Mouse (Mus musculus) ES-Bruce4 (cell line): ENCODE results near the gene C1qtnf6. TPM values are rescaled to one million over a fixed set of nuclear protein-coding genes. Genes with fewer than 3 reads are reported as not detected.

Experiments
- H3K27ac ChIP-seq: 2 replicates; pipeline ENCODE4 v1.5.1; 2012; ENCODE audit warnings: low read length, inconsistent platforms; ENCODE audit not compliant: insufficient read depth
- H3K27me3 ChIP-seq: 2 replicates; pipeline ENCODE4 v1.6.1; 2012; ENCODE audit warnings: mild to moderate bottlenecking, low read length, inconsistent platforms; ENCODE audit not compliant: control insufficient read depth, poor library complexity, insufficient read depth, severe bottlenecking
- H3K36me3 ChIP-seq: 2 replicates; pipeline ENCODE4 v1.6.1; 2012; ENCODE audit warnings: inconsistent platforms, mild to moderate bottlenecking, low read length, moderate library complexity; ENCODE audit not compliant: control insufficient read depth, poor library complexity, insufficient read depth, severe bottlenecking
- H3K4me1 ChIP-seq: one replicate; pipeline ENCODE4 v1.8.1; 2011; ENCODE audit warnings: low read length; ENCODE audit not compliant: control insufficient read depth, insufficient read depth
- H3K4me3 ChIP-seq: 2 replicates; pipeline ENCODE4 v1.5.1; 2011; ENCODE audit warnings: low read depth, mild to moderate bottlenecking, low read length
- H3K9ac ChIP-seq: 2 replicates; pipeline ENCODE4 v1.6.1; 2012; ENCODE audit warnings: low read depth, mild to moderate bottlenecking, inconsistent platforms; ENCODE audit not compliant: poor library complexity, severe bottlenecking
- H3K9me3 ChIP-seq: replicated peaks from 2 replicates; pipeline ENCODE4 v1.6.1; 2012; ENCODE audit warnings: mild to moderate bottlenecking, low read length, inconsistent platforms; ENCODE audit not compliant: control insufficient read depth, poor library complexity, insufficient read depth, severe bottlenecking
- CTCF ChIP-seq: IDR thresholded peaks from one replicate; pipeline ENCODE4 v1.8.1; 2011; ENCODE audit warnings: low read depth, low read length
- EP300 ChIP-seq: IDR thresholded peaks from 2 replicates; pipeline ENCODE4 v1.6.1; 2011; ENCODE audit warnings: low read depth, low read length; ENCODE audit not compliant: insufficient read depth
- POLR2A ChIP-seq: IDR thresholded peaks from one replicate; pipeline ENCODE4 v1.8.1; 2011; ENCODE audit warnings: low read length; ENCODE audit not compliant: insufficient read depth
- polyA plus RNA-seq: library from polyadenylated mRNA; stranded (reverse); fragments of >200 nt; gene quantifications from 2 replicates; pipeline ENCODE4 v1.2.4, GENCODE M21; 2011; ENCODE audit warnings: low read depth; ENCODE audit not compliant: missing spikeins, insufficient read depth, insufficient read length

Gene C1qtnf6
- polyA plus RNA-seq, 1 experiment = 5.1 TPM

DNA sequence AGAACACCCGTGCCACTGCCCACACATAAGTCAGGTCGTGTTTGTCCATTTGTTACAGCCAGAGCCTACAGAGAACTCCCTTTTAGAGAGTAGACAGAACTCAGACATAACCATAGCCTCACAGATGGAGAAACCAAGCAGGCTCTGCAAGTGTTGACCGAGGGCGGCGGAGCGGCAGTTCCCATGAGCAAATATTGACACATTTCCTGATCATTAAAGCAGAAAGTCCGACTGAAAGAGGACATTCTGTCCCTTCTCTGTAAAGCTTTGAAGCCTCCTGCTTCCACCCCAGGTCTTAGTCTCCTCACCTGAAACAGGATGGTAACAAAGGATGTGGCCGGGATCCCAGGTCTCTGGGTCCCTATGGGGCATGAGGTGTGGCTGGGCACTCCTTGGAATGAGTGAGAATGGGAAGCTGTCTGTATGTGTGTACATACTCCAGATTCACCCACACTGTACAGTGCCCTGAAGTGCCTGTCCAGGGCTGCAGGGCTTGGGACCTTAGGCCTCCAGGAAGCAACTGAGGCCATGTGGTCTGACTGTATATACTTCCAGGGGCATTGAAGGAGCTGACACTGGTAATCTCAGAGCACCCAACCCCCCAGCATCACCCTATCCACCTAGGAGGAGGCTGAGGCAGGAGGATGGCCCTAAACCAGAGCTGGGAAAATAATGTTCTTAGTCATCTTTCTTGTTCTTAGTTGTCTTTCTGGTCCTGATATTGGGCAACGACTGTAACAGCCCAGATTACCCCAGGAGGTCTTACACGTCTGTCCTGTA, 1.5 kb upstream of the C1qtnf6 start:
- Histone ChIP-seq H3K4me1 (peaks cover 5% of the 10 kb centered on the region), H3K9me3 (no peaks in the 10 kb centered on the region), H3K27ac (no peak overlapping the region), H3K36me3 (no peaks in the 10 kb centered on the region), H3K9ac (no peak overlapping the region), H3K4me3 (no peak overlapping the region), H3K27me3 (no peaks in the 10 kb centered on the region)
- TF ChIP-seq CTCF (no peak), EP300 (no peak), POLR2A (no peak)

DNA sequence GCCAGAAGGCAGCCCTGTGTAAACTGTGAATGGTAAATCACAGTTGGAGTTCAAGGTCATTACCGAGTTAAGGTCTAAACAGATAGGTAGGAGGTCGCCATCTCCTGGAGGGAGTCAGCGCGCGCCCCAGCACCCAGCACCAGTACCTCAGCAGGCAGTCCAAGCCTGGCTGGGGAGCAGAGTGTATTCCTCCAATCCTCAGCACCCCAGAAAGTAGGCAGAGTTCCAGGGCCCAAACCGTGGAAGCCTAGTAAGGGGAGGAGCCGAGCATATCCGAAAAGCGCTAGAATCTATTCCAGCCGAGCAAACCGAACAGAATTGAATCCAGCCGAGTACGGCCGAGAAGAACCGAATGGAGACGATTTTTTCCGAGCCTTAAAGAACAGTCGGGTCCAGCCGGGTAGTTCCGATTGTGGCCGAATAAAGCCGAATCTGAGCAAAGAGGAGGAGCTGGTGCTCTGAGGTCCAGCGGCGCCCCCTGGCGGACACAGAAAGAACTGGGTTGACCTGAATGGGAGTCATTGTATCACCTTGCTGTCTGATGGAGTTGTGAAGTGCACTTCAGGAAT, 769 bp upstream of the C1qtnf6 start:
- peak overlapping the region; percentile 29; the same call in 1 of the 2 replicates for H3K27ac ChIP-seq

DNA sequence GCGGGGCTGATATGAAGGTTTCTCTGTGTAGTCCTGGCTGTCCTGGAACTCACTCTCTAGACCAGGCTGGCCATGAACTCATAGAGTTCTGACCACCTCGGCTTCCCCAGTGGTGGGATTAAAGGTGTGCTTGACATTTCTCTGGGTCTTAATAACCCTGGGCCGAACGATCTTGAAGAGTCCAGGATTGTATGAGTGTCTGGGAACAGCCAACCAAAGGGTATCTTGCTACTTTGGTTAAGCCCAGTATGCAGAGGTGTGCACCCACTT, 170 bp upstream of the C1qtnf6 start:
- Histone ChIP-seq H3K4me3 (no peak overlapping the region), H3K36me3 (no peaks in the 10 kb centered on the region), H3K27ac (no peak overlapping the region), H3K9ac (no peak overlapping the region), H3K9me3 (no peaks in the 10 kb centered on the region), H3K27me3 (no peaks in the 10 kb centered on the region), H3K4me1 (peaks cover 5% of the 10 kb centered on the region)
- TF ChIP-seq CTCF (no peak), EP300 (no peak), POLR2A (no peak)

More for the DNA sequence above, 769 bp upstream of the C1qtnf6 start:
- 0 out of 2 replicates have a peak overlapping the region, but pooled peaks have one; percentile 13 for H3K9ac ChIP-seq
- peaks cover 5% of the 10 kb centered on the region for H3K4me1 ChIP-seq
- no peaks in the 10 kb centered on the region for H3K36me3 ChIP-seq
- H3K4me3 ChIP-seq = peak overlapping the region; percentile 58
- TF ChIP-seq EP300 (0 out of 2 replicates have a peak, but pooled peaks have one; percentile 47), CTCF (peak; percentile 94), POLR2A (no peak)
- H3K27me3 ChIP-seq = no peaks in the 10 kb centered on the region
- no peaks in the 10 kb centered on the region for H3K9me3 ChIP-seq

DNA sequence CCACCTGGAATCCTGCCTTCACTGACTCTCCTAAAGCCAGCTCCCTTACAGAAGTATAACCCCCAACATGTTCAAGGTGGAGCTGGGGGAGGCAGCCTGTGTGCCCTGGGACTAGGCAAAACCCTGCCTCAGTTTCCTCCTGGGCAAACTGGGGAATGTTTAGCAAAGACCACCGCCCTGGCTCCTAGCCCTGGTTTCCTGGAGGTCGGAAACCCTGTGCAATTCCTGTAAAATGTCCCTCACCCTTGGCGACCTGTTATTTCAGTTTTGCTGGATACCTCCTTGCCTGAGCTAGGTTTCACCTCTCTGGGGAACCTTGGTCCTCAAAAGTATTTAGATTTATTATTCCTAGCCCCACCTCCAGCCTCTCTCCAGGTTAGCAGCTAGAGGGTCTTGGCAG, 1.1 kb downstream of the C1qtnf6 start:
- Histone ChIP-seq H3K36me3 (no peaks in the 10 kb centered on the region), H3K4me3 (no peak overlapping the region), H3K27me3 (no peaks in the 10 kb centered on the region), H3K9ac (no peak overlapping the region), H3K4me1 (peaks cover 5% of the 10 kb centered on the region), H3K27ac (no peak overlapping the region), H3K9me3 (no peaks in the 10 kb centered on the region)
- no peak for TF ChIP-seq POLR2A
- TF ChIP-seq EP300 = no peak
- no peak for TF ChIP-seq CTCF

DNA sequence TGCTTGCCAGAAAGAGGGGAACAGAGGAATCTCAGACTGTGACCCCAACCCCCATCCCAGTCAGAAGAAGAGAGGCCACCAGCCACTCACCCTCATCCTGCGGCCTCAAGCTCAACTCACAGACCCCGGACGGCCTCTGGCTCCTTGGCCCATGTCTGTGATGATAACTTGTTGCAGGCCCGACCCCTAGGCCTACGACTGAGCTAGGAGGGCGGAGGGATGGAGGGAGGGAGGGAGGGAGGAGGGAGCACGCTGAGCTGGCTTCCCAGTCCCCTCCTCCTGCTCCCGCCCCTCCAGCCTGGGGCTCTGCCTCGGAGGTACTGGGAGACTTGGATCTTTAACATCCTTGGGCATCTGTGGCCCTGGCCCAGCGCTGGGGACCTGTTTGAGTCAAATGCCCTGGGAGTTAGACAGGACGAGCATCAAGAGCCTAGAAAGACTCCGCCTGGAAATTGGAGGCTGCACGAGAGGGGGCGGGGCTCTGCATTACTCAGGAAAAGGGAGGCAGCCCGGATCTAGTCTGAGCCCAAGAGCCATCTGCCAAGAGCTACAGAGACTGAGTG, 1.7 kb downstream of the C1qtnf6 start:
- no peak for TF ChIP-seq CTCF
- no peak for TF ChIP-seq POLR2A
- TF ChIP-seq EP300 = no peak
- Histone ChIP-seq H3K27me3 (no peaks in the 10 kb centered on the region), H3K9ac (peak overlapping the region; percentile 12), H3K4me1 (peaks cover 5% of the 10 kb centered on the region), H3K27ac (no peak overlapping the region), H3K36me3 (no peaks in the 10 kb centered on the region), H3K4me3 (peak overlapping the region; percentile 37), H3K9me3 (no peaks in the 10 kb centered on the region)

DNA sequence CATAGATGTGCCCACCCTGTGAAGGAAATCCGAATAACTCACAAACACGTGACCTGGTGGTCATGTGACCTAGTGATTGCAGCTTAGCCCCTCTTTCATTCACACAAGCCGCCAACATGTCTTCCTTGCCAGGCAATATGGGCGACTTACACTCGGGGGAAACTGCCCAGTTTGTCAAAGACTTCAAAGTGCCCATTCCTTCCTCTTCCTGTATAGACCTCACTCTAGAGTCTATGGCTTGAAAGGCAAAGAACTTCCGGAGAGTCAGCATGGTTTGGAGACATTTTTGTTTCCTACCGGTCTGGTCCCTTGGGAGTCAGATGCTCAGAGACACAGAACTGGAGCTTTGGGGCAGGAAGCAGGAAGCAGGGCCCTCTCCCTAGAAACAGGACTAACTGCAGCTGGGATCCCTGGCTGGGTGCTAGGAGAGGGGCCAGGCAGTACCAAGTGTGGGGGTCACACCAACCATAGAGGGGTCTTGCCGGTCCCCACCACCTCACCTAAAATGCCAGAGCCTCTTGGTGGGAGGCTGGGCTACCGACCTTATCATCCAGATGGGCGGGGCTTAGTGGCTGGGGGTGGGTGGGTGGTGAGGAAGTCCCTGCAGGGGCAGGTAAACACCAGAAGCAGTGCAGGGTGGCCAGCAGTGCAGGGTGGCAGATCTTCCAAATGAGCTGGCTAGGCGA, 2.3 kb downstream of the C1qtnf6 start:
- H3K9ac ChIP-seq = peak overlapping the region; percentile 12; the same call in 1 of the 2 replicates
- no peaks in the 10 kb centered on the region for H3K27me3 ChIP-seq
- H3K4me1 ChIP-seq = peaks cover 5% of the 10 kb centered on the region
- no peaks in the 10 kb centered on the region for H3K9me3 ChIP-seq
- TF ChIP-seq CTCF (no peak), POLR2A (no peak), EP300 (no peak)
- no peak overlapping the region for H3K27ac ChIP-seq
- H3K4me3 ChIP-seq = peak overlapping the region; percentile 37
- no peaks in the 10 kb centered on the region for H3K36me3 ChIP-seq
